Mouse (Mus musculus): ENCODE measurements around the gene Slc5a3.

GRCm38 (mm10) chr16:92091876-92092275 lies 33.8 kb downstream of the Slc5a3 start:
- TF ChIP-seq CTCF (IDR thresholded peaks at IDR 0.05; ENCODE audit: borderline replicate concordance, insufficient read depth, low read length) (no peak), POLR2A (IDR thresholded peaks at IDR 0.05; ENCODE audit: low read depth, low read length) (no peak)
